Mouse (Mus musculus) midbrain, embryonic 16.5 days (tissue): ENCODE measurements around the gene Gm27029. TPM values are rescaled to one million over a fixed set of nuclear protein-coding genes. Genes with fewer than 3 reads are reported as not detected.
"Not testable (repeated sequence)": the region's sequence is repeated elsewhere in the genome, so short reads cannot be mapped to it uniquely, and the experiment has no call there.

Source experiments
- ATAC-seq: fragments of 200-750 bp; cut with Nextera tagmentation; 2 replicates; pipeline ENCODE4 v1.8.0; 2017; ENCODE audit warnings: moderate TSS enrichment
- H3K27ac ChIP-seq: fragments of 300-500 bp; sonication (generic); 2 replicates; pipeline ENCODE4 v1.5.1; 2014; ENCODE audit warnings: mild to moderate bottlenecking, low read length, mixed read lengths
- H3K27me3 ChIP-seq: fragments of 300-500 bp; sonication (generic); 2 replicates; pipeline ENCODE4 v1.6.1; 2014; ENCODE audit warnings: low read depth, low read length, mixed read lengths; ENCODE audit not compliant: control insufficient read depth, insufficient read depth
- H3K36me3 ChIP-seq: fragments of 300-500 bp; sonication (generic); 2 replicates; pipeline ENCODE4 v1.6.1; 2014; ENCODE audit warnings: mild to moderate bottlenecking, low read length, moderate library complexity, mixed read lengths; ENCODE audit not compliant: control insufficient read depth, insufficient read depth
- H3K4me1 ChIP-seq: fragments of 300-500 bp; sonication (generic); 2 replicates; pipeline ENCODE4 v1.6.1; 2014; ENCODE audit warnings: mild to moderate bottlenecking, low read length, mixed read lengths; ENCODE audit not compliant: control insufficient read depth, insufficient read depth
- H3K4me2 ChIP-seq: fragments of 300-500 bp; sonication (generic); 2 replicates; pipeline ENCODE4 v1.6.1; 2014; ENCODE audit warnings: mild to moderate bottlenecking, low read length, mixed read lengths
- H3K4me3 ChIP-seq: fragments of 300-500 bp; sonication (generic); 2 replicates; pipeline ENCODE4 v1.5.1; 2014; ENCODE audit warnings: low read depth, mild to moderate bottlenecking, low read length, moderate library complexity, mixed read lengths
- H3K9ac ChIP-seq: fragments of 300-500 bp; sonication (generic); 2 replicates; pipeline ENCODE4 v1.6.1; 2014; ENCODE audit warnings: low read depth, low read length, mixed read lengths
- H3K9me3 ChIP-seq: fragments of 300-500 bp; sonication (generic); replicated peaks from 2 replicates; pipeline ENCODE4 v1.6.1; 2014; ENCODE audit warnings: mild to moderate bottlenecking, low read length, mixed read lengths; ENCODE audit not compliant: control insufficient read depth, poor library complexity, severe bottlenecking
- WGBS: fragments of 180-500 bp; shearing (Covaris S2); extraction: QIAGEN DNeasy Blood & Tissue Kit; methylation state at CpG from one replicate; pipeline ENCODE4 v1.1.7; 2014; 5-methylcytosine and 5-hydroxymethylcytosine counted together
- polyA plus RNA-seq: library from polyadenylated mRNA; unstranded; fragments of >200 nt; fragmentation: Nextera tagmentation; extraction: Ambion mirVana; gene quantifications from 2 replicates; pipeline ENCODE4 v1.2.1, GENCODE M21; 2015

Gene Gm27029
- polyA plus RNA-seq, 1 experiment from 2014 or later = 7.0 TPM

- ATAC-seq = no peak
- WGBS = 54% methylated on average over 6 of the region's 6 CpGs
- H3K4me2 ChIP-seq = no peak overlapping the region
Measured at GRCm38 (mm10) chr11:101418991-101419390, 5.6 kb downstream of the Gm27029 start.

DNA sequence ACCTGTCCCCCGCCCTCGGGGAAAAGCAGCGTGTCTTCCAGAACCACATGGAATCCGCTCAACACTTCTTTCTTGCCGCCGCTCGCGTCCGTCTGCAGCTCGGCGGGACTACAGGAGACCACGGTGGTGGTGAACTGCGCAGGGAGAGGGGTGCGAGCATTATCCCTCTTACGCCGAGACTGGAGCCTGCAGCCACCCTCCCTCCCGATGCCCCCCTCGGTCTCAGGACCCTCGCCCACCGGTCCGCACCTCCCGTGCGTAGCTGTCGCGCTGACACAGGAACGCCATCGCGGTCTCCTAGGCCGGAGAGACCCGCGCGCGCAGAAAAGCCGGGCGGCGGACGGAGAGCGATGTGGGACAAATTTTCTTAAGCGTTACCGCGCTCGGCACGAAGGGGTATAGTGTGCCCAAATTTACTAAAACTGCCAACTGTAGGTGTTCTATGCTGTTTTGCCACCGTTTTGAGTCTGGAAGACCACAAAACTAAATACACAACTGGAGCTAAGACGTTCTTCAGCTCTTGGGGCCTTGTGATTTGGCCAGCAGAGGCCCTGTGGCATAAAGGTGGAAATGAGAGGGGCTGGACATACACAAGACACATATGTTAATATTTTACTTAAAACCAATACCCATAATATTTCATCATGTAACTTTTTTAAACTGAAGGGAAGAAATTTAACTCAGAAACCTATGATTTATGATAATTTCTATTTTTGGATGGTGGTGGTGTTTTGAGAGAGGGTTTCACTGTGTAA lies 7.3 kb downstream of the Gm27029 start, which contains the start of gene Aarsd1:
TSS of gene Aarsd1 (minus strand) at position 515 of the 755 bp plus-strand sequence.
- Histone ChIP-seq H3K27ac (peak within 1 kb of the TSS; percentile 85), H3K27me3 (no peaks in the 10 kb centered on the region), H3K4me3 (peak within 1 kb of the TSS; percentile 84), H3K9ac (peak within 1 kb of the TSS; percentile 91), H3K36me3 (peaks cover 5% of the 10 kb centered on the region; the same call in 1 of the 2 replicates), H3K4me1 (peaks cover 7% of the 10 kb centered on the region), H3K4me2 (peak within 1 kb of the TSS; percentile 90), H3K9me3 (no peaks in the 10 kb centered on the region)
- ATAC-seq = peak; percentile 78
- WGBS = under 1% methylated on average over 44 of the region's 45 CpGs

More at GRCm38 (mm10) chr11:101418991-101419390, 5.6 kb downstream of the Gm27029 start:
- Histone ChIP-seq H3K27me3 (no peaks in the 10 kb centered on the region), H3K9ac (no peak overlapping the region), H3K4me3 (no peak overlapping the region), H3K27ac (no peak overlapping the region), H3K4me1 (peaks cover 10% of the 10 kb centered on the region), H3K9me3 (no peaks in the 10 kb centered on the region), H3K36me3 (no peaks in the 10 kb centered on the region)

DNA sequence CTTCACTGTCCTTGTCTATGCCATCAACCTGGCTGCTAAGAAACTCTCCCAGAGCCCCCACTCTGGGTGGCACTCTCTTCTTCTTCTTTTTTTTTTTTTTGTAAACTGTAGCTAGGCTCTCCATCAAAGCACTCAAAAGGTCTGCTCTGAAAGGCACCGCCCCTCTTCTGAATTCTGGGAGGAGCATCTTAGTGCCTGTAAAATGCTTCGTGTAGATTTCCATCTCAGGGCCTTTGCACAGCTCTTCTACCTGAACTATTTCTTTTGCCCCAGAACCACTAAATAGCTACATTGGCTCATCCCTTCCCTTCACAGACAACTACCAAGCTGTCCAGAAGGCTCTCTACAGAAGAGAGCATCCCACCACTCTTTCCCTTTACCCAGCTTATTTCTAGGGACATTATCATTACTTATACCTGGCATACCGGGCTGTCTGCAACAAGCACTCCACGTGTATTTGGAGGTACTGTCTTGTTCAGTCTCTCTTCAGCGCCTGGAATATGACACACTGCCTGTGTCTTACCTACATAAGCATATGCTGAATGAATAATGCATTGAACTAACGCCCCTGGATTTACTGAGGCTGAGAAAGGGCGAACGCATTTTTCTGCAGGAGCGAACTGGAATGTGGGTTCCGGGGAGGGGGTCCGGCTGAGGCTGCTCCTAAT lies 8.0 kb downstream of the Gm27029 start:
- Histone ChIP-seq H3K4me2 (peak overlapping the region; percentile 90), H3K9ac (peak overlapping the region; percentile 91), H3K4me1 (peaks cover 7% of the 10 kb centered on the region), H3K36me3 (peaks cover 10% of the 10 kb centered on the region), H3K27me3 (no peaks in the 10 kb centered on the region), H3K27ac (peak overlapping the region; percentile 85), H3K9me3 (no peaks in the 10 kb centered on the region), H3K4me3 (peak overlapping the region; percentile 84)
- peak; percentile 79 for ATAC-seq
- WGBS = 3% methylated on average over 11 of the region's 11 CpGs

- peaks cover 18% of the 10 kb centered on the region for H3K36me3 ChIP-seq
- no peak for ATAC-seq
- WGBS = 87% methylated on average over 2 of the region's 2 CpGs
- no peak overlapping the region for H3K4me3 ChIP-seq
- H3K27me3 ChIP-seq = no peaks in the 10 kb centered on the region
- no peaks in the 10 kb centered on the region for H3K9me3 ChIP-seq
- H3K4me1 ChIP-seq = peaks cover 7% of the 10 kb centered on the region
- no peak overlapping the region for H3K4me2 ChIP-seq
- no peak overlapping the region for H3K27ac ChIP-seq
- H3K9ac ChIP-seq = no peak overlapping the region
Measured at GRCm38 (mm10) chr11:101415306-101415705, 9.3 kb downstream of the Gm27029 start.

DNA sequence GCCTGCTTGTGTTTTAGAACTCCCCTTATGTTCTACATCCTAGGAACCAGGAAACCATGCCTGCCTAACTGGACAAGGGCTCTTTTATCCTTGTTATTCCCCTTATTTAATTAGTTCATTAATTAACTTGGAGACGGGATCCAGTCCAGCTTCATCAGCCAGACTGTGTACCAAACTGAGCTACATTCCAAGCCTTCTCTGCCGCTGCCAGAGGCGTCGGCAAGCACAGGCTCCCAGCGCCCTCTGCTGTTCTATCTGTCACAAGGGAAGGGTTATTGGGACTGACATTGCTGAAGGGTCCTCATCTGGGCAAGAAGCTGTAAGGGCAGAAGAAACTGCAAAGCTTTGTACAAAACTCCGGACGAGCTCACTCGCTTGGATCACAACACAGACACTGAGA lies 29.5 kb downstream of the Gm27029 start:
- H3K9ac ChIP-seq = no peak overlapping the region
- no peak overlapping the region for H3K4me3 ChIP-seq
- no peak for ATAC-seq
- H3K36me3 ChIP-seq = no peaks in the 10 kb centered on the region
- no peaks in the 10 kb centered on the region for H3K4me1 ChIP-seq
- 3% methylated on average over 8 of the region's 8 CpGs for WGBS
- H3K27ac ChIP-seq = no peak overlapping the region
- no peaks in the 10 kb centered on the region for H3K9me3 ChIP-seq
- no peak overlapping the region for H3K4me2 ChIP-seq
- H3K27me3 ChIP-seq = no peaks in the 10 kb centered on the region

DNA sequence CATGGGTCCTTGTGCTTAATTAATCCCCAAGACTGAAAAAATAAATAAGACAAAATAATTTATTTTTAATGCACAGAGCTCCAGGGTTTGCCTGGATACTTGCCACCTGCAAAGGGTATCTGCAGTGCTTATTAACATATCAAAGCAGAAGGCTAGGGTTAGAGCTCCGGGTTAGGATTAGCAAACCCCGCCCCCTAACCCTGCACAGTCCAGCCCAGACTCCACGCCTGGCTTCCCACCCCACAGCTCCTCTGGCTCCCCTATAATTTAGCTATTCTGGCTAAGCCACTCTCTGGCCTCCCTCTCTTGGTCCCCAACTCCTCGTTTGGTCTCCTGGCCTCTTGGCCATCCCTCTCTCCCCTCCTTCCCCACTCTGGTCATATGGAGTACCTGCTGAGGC lies 42.8 kb downstream of the Gm27029 start:
- no peaks in the 10 kb centered on the region for H3K4me1 ChIP-seq
- no peaks in the 10 kb centered on the region for H3K36me3 ChIP-seq
- WGBS = 9% methylated on average over 4 of the region's 4 CpGs
- ATAC-seq = no peak
- H3K9ac ChIP-seq = no peak overlapping the region
- H3K27me3 ChIP-seq = no peaks in the 10 kb centered on the region
- H3K9me3 ChIP-seq = no peaks in the 10 kb centered on the region
- H3K4me3 ChIP-seq = no peak overlapping the region
- no peak overlapping the region for H3K27ac ChIP-seq
- no peak overlapping the region for H3K4me2 ChIP-seq

DNA sequence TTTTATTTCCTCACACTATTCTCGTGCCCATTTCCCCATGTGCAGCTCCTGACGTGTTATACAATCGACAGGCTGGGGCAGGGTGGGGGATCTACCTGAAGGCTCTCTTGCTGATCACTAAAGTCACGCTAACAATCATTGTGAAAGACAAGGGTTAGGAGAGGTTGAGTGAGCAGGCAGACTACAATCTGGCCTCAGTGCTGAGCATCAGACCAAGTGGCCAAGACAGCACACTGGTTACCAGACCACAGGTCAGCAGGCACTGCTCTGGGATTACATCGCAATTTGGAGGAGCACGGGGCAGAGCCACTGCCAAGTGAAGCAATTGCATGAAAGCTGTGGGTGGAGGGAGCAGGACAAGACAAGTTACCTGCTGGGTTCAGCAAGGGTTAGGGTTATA lies 45.7 kb downstream of the Gm27029 start:
- no peaks in the 10 kb centered on the region for H3K36me3 ChIP-seq
- H3K4me3 ChIP-seq = no peak overlapping the region
- no peak for ATAC-seq
- no peaks in the 10 kb centered on the region for H3K4me1 ChIP-seq
- H3K4me2 ChIP-seq = no peak overlapping the region
- no peaks in the 10 kb centered on the region for H3K9me3 ChIP-seq
- WGBS = 82% methylated on average over 6 of the region's 6 CpGs
- no peaks in the 10 kb centered on the region for H3K27me3 ChIP-seq
- no peak overlapping the region for H3K27ac ChIP-seq
- no peak overlapping the region for H3K9ac ChIP-seq

DNA sequence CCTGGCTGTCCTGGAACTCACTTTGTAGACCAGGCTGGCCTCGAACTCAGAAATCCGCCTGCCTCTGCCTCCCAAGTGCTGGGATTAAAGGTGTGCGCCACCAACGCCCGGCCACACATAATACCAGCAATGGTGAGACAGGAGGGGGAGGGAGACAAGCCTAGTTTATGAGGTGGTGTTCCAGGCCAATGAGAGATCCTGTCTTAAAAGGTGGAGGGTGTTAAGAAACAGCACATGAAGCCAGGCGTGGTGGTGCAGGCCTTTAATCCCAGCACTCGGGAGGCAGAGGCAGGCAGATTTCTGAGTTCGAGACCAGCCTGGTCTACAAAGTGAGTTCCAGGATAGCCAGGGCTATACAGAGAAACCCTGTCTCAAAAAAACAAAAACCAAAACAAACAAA lies 46.4 kb downstream of the Gm27029 start:
- H3K27ac ChIP-seq, H3K36me3 ChIP-seq, H3K27me3 ChIP-seq, H3K4me3 ChIP-seq, H3K4me2 ChIP-seq, ATAC-seq, H3K9me3 ChIP-seq, H3K9ac ChIP-seq, H3K4me1 ChIP-seq: not testable (repeated sequence)
- over 99% methylated on average over 8 of the region's 8 CpGs for WGBS

GRCm38 (mm10) chr11:101374421-101374938 lies 50.1 kb downstream of the Gm27029 start:
- no peak for ATAC-seq
- Histone ChIP-seq H3K4me3 (no peak overlapping the region), H3K9me3 (no peaks in the 10 kb centered on the region), H3K9ac (no peak overlapping the region), H3K4me1 (no peaks in the 10 kb centered on the region), H3K36me3 (no peaks in the 10 kb centered on the region), H3K27ac (no peak overlapping the region), H3K4me2 (no peak overlapping the region), H3K27me3 (no peaks in the 10 kb centered on the region)
- 70% methylated on average over 7 of the region's 7 CpGs for WGBS
